Mouse (Mus musculus) testis, adult 2 months (tissue): ENCODE measurements around the gene Smtnl2. TPM values are rescaled to one million over a fixed set of nuclear protein-coding genes. Genes with fewer than 3 reads are reported as not detected.

ENCODE experiments used
- H3K27ac ChIP-seq: fragments of 200-500 bp; 2 replicates; pipeline ENCODE4 v1.5.1; 2012; ENCODE audit warnings: low read depth, low read length; ENCODE audit not compliant: control insufficient read depth, insufficient read depth
- H3K27me3 ChIP-seq: fragments of 200-500 bp; 2 replicates; pipeline ENCODE4 v1.6.1; 2012; ENCODE audit warnings: mild to moderate bottlenecking, low read length, moderate library complexity; ENCODE audit not compliant: control insufficient read depth, insufficient read depth
- H3K36me3 ChIP-seq: fragments of 200-500 bp; 2 replicates; pipeline ENCODE4 v1.6.1; 2012; ENCODE audit warnings: mild to moderate bottlenecking, low read length; ENCODE audit not compliant: control insufficient read depth, insufficient read depth
- H3K4me1 ChIP-seq: fragments of 200-500 bp; 2 replicates; pipeline ENCODE4 v1.6.1; 2012; ENCODE audit warnings: low read length; ENCODE audit not compliant: control insufficient read depth, insufficient read depth
- H3K4me3 ChIP-seq: fragments of 200-500 bp; 2 replicates; pipeline ENCODE4 v1.5.1; 2012; ENCODE audit warnings: low read depth, mild to moderate bottlenecking, low read length, moderate library complexity, mixed read lengths; ENCODE audit not compliant: control insufficient read depth
- CTCF ChIP-seq: fragments of 200-500 bp; IDR thresholded peaks from 2 replicates; pipeline ENCODE4 v1.5.1; 2012; ENCODE audit warnings: low read depth, mild to moderate bottlenecking, inconsistent platforms, low read length, moderate library complexity; ENCODE audit not compliant: control insufficient read depth, insufficient read depth, insufficient replicate concordance
- POLR2A ChIP-seq: fragments of 200-500 bp; IDR thresholded peaks from 2 replicates; pipeline ENCODE4 v1.6.1; 2012; ENCODE audit warnings: low read depth, mild to moderate bottlenecking, inconsistent platforms, low read length, moderate library complexity; ENCODE audit not compliant: control insufficient read depth
- polyA plus RNA-seq: library from polyadenylated mRNA; depleted of rRNA; stranded (reverse); fragments of >200 nt; gene quantifications from 2 replicates; pipeline ENCODE4 v1.2.3, GENCODE M21; 2012

The Smtnl2 gene
- polyA plus RNA-seq, 1 experiment = 2.1 TPM

DNA sequence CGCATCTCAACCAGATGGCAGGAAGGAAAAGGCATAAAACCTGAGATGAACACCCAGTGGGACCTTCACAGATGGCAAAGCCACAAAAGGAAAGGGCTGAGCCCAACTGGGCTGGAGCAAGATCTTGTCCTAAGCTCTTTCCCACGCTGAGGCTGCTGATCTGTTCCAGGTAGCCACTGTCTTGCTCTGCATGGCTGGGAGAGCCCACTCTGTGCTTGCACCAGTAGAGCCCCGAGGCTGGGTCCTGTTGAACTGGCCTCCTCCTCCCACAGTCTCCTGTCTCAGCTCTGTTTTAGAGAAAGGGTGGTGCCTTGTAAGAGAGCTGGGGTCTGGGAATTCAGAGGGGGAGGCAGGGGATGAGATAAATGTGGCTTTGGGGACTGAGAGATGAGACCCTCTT lies 4.4 kb downstream of the Smtnl2 start:
- Histone ChIP-seq H3K27ac (no peak overlapping the region), H3K4me3 (no peak overlapping the region), H3K27me3 (no peaks in the 10 kb centered on the region), H3K36me3 (no peaks in the 10 kb centered on the region), H3K4me1 (peaks cover 19% of the 10 kb centered on the region)
- TF ChIP-seq POLR2A (no peak), CTCF (no peak)

DNA sequence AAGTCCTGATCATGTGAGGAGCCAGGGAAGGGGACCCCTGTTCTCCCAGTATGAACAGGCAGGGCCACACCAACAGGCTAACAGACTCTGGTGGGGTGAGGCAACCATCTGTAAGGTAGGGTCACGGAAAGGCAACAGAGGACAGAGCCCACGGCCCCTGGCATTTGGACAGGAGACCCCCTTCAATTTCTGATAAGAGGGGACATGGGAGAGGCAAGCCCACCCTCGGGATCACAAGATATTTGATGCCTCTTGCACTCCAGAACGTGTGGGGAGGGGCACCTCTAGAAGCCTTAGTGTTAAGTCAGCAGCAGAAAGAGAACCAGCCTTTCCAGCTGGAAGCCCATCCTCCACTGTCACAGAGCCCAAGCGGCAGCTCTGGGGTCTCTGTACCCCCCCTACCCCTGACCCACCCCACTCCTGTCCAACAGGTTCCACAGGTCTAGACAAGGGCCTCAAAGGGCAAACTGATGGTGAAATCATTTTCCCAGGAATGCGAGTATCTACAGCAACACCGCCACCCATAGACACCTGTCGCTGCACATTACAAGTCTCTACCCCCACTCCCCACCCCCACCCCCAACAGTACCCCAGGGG lies 5.3 kb downstream of the Smtnl2 start:
- H3K27me3 ChIP-seq = no peaks in the 10 kb centered on the region
- H3K36me3 ChIP-seq = no peaks in the 10 kb centered on the region
- TF ChIP-seq CTCF (no peak), POLR2A (no peak)
- H3K4me1 ChIP-seq = peaks cover 12% of the 10 kb centered on the region
- H3K27ac ChIP-seq = no peak overlapping the region
- no peak overlapping the region for H3K4me3 ChIP-seq

DNA sequence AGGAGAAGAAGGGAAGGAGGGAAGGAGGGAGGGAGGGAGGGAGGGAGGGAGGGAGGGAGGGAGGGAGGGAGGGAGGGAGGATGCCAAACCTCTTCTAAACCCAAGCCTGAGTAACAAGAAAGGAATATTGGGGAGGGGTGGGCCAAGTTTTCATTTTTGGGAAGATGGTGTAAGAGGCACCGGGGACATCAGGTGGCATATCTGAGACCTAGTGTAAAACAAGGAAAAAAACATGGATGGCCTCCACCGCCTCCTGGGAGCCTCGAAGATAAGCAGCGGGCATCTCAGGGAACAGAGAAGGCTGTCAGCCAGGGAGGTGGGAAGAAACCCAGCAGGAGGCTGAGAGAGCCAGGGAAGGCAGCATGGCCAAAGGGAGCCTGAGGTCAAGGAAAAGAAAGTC lies 6.0 kb downstream of the Smtnl2 start:
- no peak overlapping the region for H3K27ac ChIP-seq
- TF ChIP-seq CTCF = no peak
- TF ChIP-seq POLR2A = no peak

DNA sequence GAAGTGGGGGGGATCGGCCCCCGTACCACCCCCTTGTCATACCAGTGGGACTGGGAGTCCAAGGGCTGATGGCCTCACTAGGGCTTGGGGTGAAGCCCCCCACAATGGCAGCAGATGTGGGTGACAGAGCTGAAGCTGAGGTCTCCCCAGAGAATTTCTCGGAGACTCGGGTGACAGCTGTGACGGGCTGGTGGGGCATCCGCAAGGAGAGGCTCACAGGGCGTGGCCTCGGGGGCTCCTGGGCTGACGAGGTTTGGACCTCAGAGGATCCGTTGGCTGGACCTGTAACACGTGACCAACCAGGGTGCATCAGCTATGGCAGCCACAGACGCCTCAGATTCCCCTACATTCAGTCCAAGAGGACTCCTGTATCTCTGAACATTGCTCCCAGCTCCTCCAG lies 8.5 kb downstream of the Smtnl2 start:
- no peaks in the 10 kb centered on the region for H3K36me3 ChIP-seq
- H3K27ac ChIP-seq = no peak overlapping the region
- no peak overlapping the region for H3K4me3 ChIP-seq
- no peaks in the 10 kb centered on the region for H3K27me3 ChIP-seq
- no peak for TF ChIP-seq POLR2A
- no peak for TF ChIP-seq CTCF
- H3K4me1 ChIP-seq = no peaks in the 10 kb centered on the region

More for the DNA sequence above, 6.0 kb downstream of the Smtnl2 start:
- Histone ChIP-seq H3K4me1 (peaks cover 6% of the 10 kb centered on the region), H3K27me3 (no peaks in the 10 kb centered on the region), H3K4me3 (no peak overlapping the region), H3K36me3 (no peaks in the 10 kb centered on the region)

DNA sequence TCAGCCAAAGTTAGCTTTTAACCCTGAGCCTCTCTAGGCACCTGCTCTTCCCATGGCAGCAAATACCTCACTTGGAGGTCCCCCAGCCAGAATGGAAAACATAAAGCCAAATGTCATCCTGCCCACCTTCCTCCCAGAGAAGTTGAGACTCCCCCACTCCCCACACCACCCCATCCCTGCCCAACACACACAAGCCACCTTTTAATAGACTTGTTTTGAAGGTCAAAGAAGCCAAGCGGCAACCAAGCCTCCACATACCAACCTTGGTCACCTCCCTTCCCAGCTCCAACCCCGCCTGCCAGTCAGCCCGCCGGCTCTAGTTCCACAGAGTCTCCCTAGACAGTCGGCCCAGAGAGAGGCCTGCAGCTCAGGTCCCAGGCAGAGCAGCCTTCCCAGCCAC lies 9.5 kb downstream of the Smtnl2 start:
- TF ChIP-seq POLR2A = no peak
- TF ChIP-seq CTCF = no peak
- Histone ChIP-seq H3K36me3 (no peaks in the 10 kb centered on the region), H3K4me3 (no peak overlapping the region), H3K4me1 (no peaks in the 10 kb centered on the region), H3K27me3 (no peaks in the 10 kb centered on the region), H3K27ac (no peak overlapping the region)

DNA sequence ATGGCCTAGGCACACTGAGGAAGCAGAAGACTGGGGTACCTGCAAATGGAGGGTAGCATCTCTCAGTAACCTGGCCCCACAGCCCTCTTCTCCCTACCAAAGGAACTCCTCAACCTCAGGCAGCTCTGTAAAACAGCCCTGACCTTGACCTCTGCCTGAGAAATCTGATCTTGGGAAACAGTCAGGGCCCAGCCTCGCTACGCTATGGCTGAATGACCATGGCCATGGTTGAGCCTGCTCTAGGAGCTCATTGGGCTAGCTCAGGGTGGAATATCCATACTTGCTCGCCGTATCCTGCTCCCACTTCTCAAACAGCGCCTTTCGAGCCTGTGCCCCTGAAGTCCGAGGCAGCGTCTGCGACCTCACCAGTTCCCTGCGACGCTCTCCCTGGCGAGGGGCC lies 10.4 kb downstream of the Smtnl2 start:
- Histone ChIP-seq H3K27ac (no peak overlapping the region), H3K4me1 (no peaks in the 10 kb centered on the region)

DNA sequence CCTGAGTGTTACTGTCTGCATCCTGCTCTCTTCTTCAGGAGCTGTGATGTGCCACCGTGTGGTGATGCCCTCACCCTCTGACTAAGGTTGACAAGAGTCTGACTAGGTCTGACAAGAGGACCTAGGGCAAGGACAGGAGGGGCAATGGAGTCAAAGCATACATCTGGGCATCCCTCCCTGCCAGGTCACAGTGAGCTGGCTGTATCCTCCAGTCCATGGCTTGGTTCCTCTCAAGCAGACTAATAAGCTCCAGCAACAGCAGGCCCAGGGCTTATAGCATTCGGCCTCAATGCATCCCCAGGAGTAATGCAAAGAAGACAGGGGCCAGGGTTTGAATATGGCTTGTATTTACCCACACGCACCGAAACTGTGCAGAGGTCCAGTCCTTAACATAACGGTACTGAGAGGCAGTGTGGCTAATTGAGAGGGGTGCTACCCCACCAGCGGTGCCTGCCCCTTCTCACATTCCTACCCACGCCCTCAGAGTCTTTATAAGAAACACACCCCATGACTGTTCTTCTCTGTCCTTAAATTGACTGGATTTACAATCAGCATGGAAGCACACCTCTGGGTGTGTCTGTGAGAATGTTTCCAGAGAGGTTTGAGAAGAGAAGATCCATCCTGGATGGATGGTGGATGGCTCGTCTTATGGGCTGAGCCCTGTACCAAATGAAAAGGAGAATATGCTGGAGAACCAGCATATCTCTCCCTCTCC lies 13.5 kb downstream of the Smtnl2 start:
- H3K36me3 ChIP-seq = no peaks in the 10 kb centered on the region
- H3K27me3 ChIP-seq = no peaks in the 10 kb centered on the region
- TF ChIP-seq CTCF (no peak), POLR2A (no peak)
- H3K27ac ChIP-seq = no peak overlapping the region
- peaks cover 2% of the 10 kb centered on the region; the same call in 1 of the 2 replicates for H3K4me1 ChIP-seq
- no peak overlapping the region for H3K4me3 ChIP-seq

More for the DNA sequence above, 10.4 kb downstream of the Smtnl2 start:
- no peaks in the 10 kb centered on the region for H3K27me3 ChIP-seq
- no peaks in the 10 kb centered on the region for H3K36me3 ChIP-seq
- TF ChIP-seq CTCF = no peak
- TF ChIP-seq POLR2A = no peak
- no peak overlapping the region for H3K4me3 ChIP-seq
